Mouse (Mus musculus) liver, postnatal 0 days (tissue): ENCODE measurements around the gene Kcnj10. TPM values are rescaled to one million over a fixed set of nuclear protein-coding genes. Genes with fewer than 3 reads are reported as not detected.

Experiments used
- ATAC-seq: fragments of 200-750 bp; cut with Nextera tagmentation; 2 replicates; pipeline ENCODE4 v1.8.0; 2017; ENCODE audit warnings: mild to moderate bottlenecking, moderate library complexity
- DNase-seq: peaks from one replicate; pipeline ENCODE4 v3.0.0-alpha.2; 2016
- H3K27ac ChIP-seq: fragments of 300-500 bp; sonication (generic); 2 replicates; pipeline ENCODE4 v1.5.1; 2014; ENCODE audit warnings: antibody characterized with exemption, moderate library complexity, mild to moderate bottlenecking, low read depth
- H3K27me3 ChIP-seq: fragments of 300-500 bp; sonication (generic); 2 replicates; pipeline ENCODE4 v1.6.1; 2014; ENCODE audit warnings: low read length, control low read depth, mixed read lengths; ENCODE audit not compliant: insufficient read depth
- H3K36me3 ChIP-seq: fragments of 300-500 bp; sonication (generic); replicated peaks from 2 replicates; pipeline ENCODE4 v1.6.1; 2014; ENCODE audit warnings: mild to moderate bottlenecking, control low read depth, low read length, moderate library complexity, mixed read lengths; ENCODE audit not compliant: insufficient read depth
- H3K4me1 ChIP-seq: fragments of 300-500 bp; sonication (generic); 2 replicates; pipeline ENCODE4 v1.6.1; 2014; ENCODE audit warnings: antibody characterized with exemption, mild to moderate bottlenecking, control low read depth; ENCODE audit not compliant: insufficient read depth
- H3K4me2 ChIP-seq: fragments of 300-500 bp; sonication (generic); 2 replicates; pipeline ENCODE4 v1.6.1; 2014; ENCODE audit warnings: low read depth, mild to moderate bottlenecking, low read length, moderate library complexity, mixed read lengths
- H3K4me3 ChIP-seq: fragments of 300-500 bp; sonication (generic); 2 replicates; pipeline ENCODE4 v1.5.1; 2014; ENCODE audit warnings: low read depth, low read length
- H3K9ac ChIP-seq: fragments of 300-500 bp; sonication (generic); replicated peaks from 2 replicates; pipeline ENCODE4 v1.6.1; 2014; ENCODE audit warnings: mild to moderate bottlenecking, moderate library complexity
- H3K9me3 ChIP-seq: fragments of 300-500 bp; sonication (generic); 2 replicates; pipeline ENCODE4 v1.6.1; 2016; ENCODE audit warnings: mild to moderate bottlenecking, control low read depth, low read length, mixed read lengths
- CTCF ChIP-seq: sonication (generic); IDR thresholded peaks from 2 replicates; pipeline ENCODE4 v1.5.1; 2016; ENCODE audit warnings: antibody characterized with exemption, low read depth
- EP300 ChIP-seq: IDR thresholded peaks from 2 replicates; pipeline ENCODE4 v1.6.1; 2016; ENCODE audit warnings: antibody characterized with exemption, low read depth, mild to moderate bottlenecking
- WGBS: fragments of 180-500 bp; shearing (Covaris S2); extraction: QIAGEN DNeasy Blood & Tissue Kit; methylation state at CpG from one replicate; pipeline ENCODE4 v1.1.7; 2014; ENCODE audit not compliant: insufficient replicate concordance; 5-methylcytosine and 5-hydroxymethylcytosine counted together
- polyA plus RNA-seq: library from polyadenylated mRNA; unstranded; fragments of >200 nt; fragmentation: Nextera tagmentation; extraction: Ambion mirVana; gene quantifications from 2 replicates; pipeline ENCODE4 v1.2.1, GENCODE M21; 2015

Kcnj10 gene
- polyA plus RNA-seq, 1 experiment from 2014 or later: 0.19 TPM

DNA sequence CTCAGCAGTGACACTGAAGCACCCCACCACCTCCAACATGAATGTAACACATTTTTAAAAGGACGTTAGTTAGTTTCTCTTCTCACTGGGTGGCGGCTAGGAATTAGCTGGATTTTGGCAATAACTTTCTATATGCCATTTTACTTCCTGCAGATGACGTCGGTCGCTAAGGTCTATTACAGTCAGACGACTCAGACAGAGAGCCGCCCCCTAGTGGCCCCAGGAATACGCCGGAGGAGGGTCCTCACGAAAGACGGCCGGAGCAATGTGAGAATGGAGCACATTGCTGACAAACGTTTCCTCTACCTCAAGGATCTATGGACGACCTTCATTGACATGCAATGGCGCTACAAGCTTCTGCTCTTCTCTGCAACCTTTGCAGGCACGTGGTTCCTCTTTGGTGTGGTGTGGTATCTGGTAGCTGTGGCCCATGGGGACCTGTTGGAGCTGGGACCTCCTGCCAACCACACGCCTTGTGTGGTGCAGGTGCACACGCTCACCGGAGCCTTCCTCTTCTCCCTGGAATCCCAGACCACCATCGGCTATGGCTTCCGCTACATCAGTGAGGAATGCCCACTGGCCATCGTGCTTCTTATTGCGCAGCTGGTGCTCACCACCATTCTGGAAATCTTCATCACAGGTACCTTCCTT is 27.9 kb downstream of the Kcnj10 start:
- peaks cover 12% of the 10 kb centered on the region for H3K4me1 ChIP-seq
- H3K27me3 ChIP-seq: 0 out of 2 replicates have a peak, but pooled peaks cover 2% of the 10 kb centered on the region
- H3K9me3 ChIP-seq: no peaks in the 10 kb centered on the region
- 30% methylated on average over 23 of the region's 23 CpGs for WGBS
- TF ChIP-seq CTCF: peak; percentile 62
- TF ChIP-seq EP300: no peak
- H3K36me3 ChIP-seq: no peaks in the 10 kb centered on the region
- peak; percentile 61 for DNase-seq
- no peak overlapping the region for H3K4me3 ChIP-seq
- H3K4me2 ChIP-seq: peak overlapping the region; percentile 56
- H3K9ac ChIP-seq: no peak overlapping the region
- peak; percentile 20; the same call in 1 of the 2 replicates for ATAC-seq
- H3K27ac ChIP-seq: no peak overlapping the region

DNA sequence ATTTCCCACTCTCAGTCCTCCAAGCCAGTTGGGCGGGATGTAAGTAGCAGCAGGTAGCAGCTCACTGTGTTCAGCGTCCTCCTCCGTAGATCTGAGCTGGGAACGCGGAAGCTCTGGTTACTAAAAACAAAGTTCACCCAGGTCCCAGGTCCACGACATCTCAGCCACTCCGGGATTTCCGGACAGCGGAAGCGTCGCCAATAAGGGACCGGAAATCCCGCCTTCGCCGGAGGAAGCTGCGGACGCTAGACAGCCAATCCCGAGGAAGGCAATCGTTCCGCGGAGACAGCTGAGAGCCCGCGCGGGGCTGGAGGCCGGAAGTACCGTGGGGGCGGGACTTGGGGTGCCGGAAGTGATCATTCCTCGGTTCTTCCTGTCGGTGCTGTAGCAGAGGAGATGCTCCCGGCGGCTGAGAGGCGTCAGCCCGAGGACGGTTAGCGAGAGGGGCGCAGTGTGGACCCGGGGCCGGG is 35.2 kb downstream of the Kcnj10 start, which contains the start of gene Pigm:
Gene Pigm (plus strand): TSS at position 349 of the 470 bp plus-strand sequence.
- Histone ChIP-seq H3K4me3 (peak within 1 kb of the TSS; percentile 97), H3K4me1 (peaks cover 18% of the 10 kb centered on the region; the same call in 1 of the 2 replicates), H3K27me3 (no peaks in the 10 kb centered on the region), H3K4me2 (peak within 1 kb of the TSS; percentile 96), H3K27ac (peak within 1 kb of the TSS; percentile 92), H3K36me3 (peaks cover 4% of the 10 kb centered on the region; the same call in 1 of the 2 replicates), H3K9me3 (no peaks in the 10 kb centered on the region), H3K9ac (peak within 1 kb of the TSS; percentile 85)
- DNase-seq (peak; percentile 99), ATAC-seq (peak; percentile 99)
- no peak for TF ChIP-seq CTCF
- TF ChIP-seq EP300: no peak
- WGBS: 1% methylated on average over 38 of the region's 39 CpGs

DNA sequence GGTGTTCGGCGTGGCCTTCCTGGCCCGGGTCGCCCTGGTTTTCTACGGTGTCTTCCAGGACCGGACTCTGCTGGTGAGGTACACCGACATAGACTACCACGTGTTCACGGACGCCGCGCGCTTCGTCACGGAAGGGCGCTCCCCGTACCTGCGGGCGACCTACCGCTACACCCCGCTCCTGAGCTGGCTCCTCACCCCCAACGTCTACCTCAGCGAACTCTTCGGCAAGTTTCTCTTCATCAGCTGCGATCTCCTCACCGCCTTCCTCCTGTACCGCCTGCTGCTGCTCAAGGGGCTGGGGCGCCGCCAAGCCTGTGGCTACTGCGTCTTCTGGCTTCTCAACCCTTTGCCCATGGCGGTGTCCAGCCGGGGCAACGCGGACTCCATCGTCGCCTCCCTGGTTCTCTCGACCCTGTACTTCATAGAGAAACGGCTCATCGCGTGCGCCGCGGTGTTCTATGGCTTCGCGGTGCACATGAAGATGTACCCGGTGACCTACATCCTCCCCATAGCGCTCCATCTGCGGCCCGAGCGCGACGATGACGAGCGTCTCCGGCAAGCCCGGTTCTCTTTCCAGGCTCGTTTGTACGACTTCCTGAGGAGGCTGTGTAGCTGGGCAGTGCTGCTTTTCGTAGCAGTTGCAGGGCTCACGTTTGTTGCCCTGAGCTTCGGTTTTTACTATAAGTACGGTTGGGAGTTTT is 35.9 kb downstream of the Kcnj10 start:
- DNase-seq (peak; percentile 38), ATAC-seq (peak; percentile 57)
- Histone ChIP-seq H3K4me1 (peaks cover 18% of the 10 kb centered on the region; the same call in 1 of the 2 replicates), H3K4me2 (peak overlapping the region; percentile 96), H3K36me3 (peaks cover 4% of the 10 kb centered on the region; the same call in 1 of the 2 replicates), H3K4me3 (peak overlapping the region; percentile 97), H3K27me3 (no peaks in the 10 kb centered on the region), H3K9ac (peak overlapping the region; percentile 85), H3K27ac (peak overlapping the region; percentile 80), H3K9me3 (no peaks in the 10 kb centered on the region)
- 1% methylated on average over 62 of the region's 62 CpGs for WGBS
- TF ChIP-seq CTCF (no peak), EP300 (no peak)

DNA sequence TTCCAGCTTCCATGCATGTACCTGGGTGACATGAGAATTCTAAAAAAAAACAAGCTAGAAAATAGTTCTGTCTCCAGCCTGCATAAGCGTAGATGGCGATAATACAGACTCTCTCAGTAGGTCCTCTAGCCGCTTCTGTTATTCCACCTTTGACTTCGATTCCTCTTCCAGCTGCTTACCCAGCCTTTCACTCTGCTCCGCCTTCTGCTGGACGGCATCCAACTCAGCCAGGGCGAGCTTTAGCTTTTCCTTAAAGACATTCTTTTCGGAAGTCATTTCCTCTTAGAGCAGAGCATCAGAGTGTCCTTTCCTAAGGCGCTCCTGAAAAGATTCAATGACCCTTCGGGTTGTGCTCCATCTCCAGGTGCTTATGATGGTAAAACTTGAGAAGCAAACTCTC is 39.1 kb downstream of the Kcnj10 start:
- TF ChIP-seq CTCF (no peak), EP300 (no peak)
- no peak for ATAC-seq
- H3K27ac ChIP-seq: no peak overlapping the region
- peaks cover 4% of the 10 kb centered on the region for H3K36me3 ChIP-seq
- no peaks in the 10 kb centered on the region for H3K9me3 ChIP-seq
- no peaks in the 10 kb centered on the region for H3K27me3 ChIP-seq
- H3K9ac ChIP-seq: no peak overlapping the region
- 85% methylated on average over 10 of the region's 10 CpGs for WGBS
- no peak overlapping the region for H3K4me3 ChIP-seq
- DNase-seq: no peak
- H3K4me1 ChIP-seq: peaks cover 18% of the 10 kb centered on the region; the same call in 1 of the 2 replicates
- H3K4me2 ChIP-seq: no peak overlapping the region

DNA sequence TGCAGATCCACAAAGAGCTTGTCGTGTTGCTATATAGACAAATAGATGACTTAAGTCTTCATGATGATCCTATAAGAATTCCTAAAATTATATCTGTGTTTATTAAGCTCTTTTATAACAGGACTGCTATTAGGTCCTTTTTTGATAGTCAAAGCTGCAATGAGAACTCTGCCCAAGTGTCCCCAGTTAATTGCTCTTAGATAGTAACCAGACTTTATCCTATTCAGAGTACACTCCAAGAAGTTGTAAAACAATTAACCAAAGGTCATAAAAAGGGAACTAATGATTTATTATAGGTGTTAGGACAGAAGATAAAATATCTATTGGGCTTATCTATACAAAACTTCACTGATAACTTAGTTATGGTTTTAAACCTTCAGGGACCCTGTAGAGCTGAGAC is 41.1 kb downstream of the Kcnj10 start:
- Histone ChIP-seq H3K27ac (no peak overlapping the region), H3K9ac (no peak overlapping the region), H3K4me3 (no peak overlapping the region), H3K36me3 (peaks cover 4% of the 10 kb centered on the region), H3K4me1 (peaks cover 11% of the 10 kb centered on the region; the same call in 1 of the 2 replicates), H3K4me2 (no peak overlapping the region), H3K9me3 (no peaks in the 10 kb centered on the region), H3K27me3 (no peaks in the 10 kb centered on the region)
- 84% methylated on average over 1 of the region's 1 CpGs for WGBS
- no peak for TF ChIP-seq CTCF
- no peak for TF ChIP-seq EP300
- ATAC-seq: no peak
- DNase-seq: no peak

DNA sequence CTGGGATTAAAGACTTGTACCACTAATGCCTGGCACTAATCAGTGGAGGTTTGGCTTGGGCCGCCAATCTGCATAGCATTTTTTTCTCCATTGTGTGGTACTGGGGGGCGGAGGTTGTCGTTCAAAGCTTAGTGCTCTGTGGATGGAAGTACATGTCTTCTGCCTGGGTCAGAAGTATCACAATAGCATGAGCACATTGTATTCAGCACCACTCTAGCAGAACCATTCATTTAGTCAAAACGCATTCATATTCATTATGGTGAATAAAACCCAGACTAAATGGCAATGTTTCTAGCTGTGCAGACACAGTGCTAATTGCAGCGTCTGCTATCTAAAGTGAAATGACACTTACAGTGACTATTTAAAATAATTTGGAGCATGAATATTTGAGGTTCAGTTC is 46.2 kb downstream of the Kcnj10 start:
- Histone ChIP-seq H3K27me3 (no peaks in the 10 kb centered on the region), H3K4me3 (no peak overlapping the region), H3K27ac (no peak overlapping the region), H3K4me2 (no peak overlapping the region), H3K9me3 (no peaks in the 10 kb centered on the region), H3K9ac (no peak overlapping the region), H3K4me1 (0 out of 2 replicates have a peak, but pooled peaks cover 4% of the 10 kb centered on the region), H3K36me3 (no peaks in the 10 kb centered on the region; the same call in 1 of the 2 replicates)
- ATAC-seq (no peak), DNase-seq (no peak)
- TF ChIP-seq EP300 (no peak), CTCF (no peak)
- 84% methylated on average over 5 of the region's 5 CpGs for WGBS
